10 mouse cellular contexts compared by ENCODE assay signal in genomic region chr13:97853356-97853968, GRCm38 (mm10).
DNase-seq lines count a peak whose midpoint lies in the region; ATAC-seq lines count a peak whose summit lies in the region.
"Had no signal": no experiment of that assay in that cellular context is flagged by ENCODE, and none has a peak within 500 bp of the region (broad histone marks: within the 10 kb centered on the region; RNA-seq: fewer than 3 reads in every experiment).

No protein-coding gene starts in this region.

- no peaks in the 10 kb centered on the region for H3K27me3 ChIP-seq in heart, embryonic 11.5 days (ENCODE audit: control insufficient read depth, insufficient read depth, low read length)
- no peaks in the 10 kb centered on the region for H3K27me3 ChIP-seq in lung, embryonic 16.5 days (ENCODE audit: control insufficient read depth, insufficient read depth, low read depth, low read length)
- no peaks in the 10 kb centered on the region for H3K27me3 ChIP-seq in embryonic facial prominence, embryonic 10.5 days (replicated peaks; ENCODE audit: low read depth, poor library complexity, severe bottlenecking)
- H3K27me3 ChIP-seq in midbrain, embryonic 13.5 days: no peaks in the 10 kb centered on the region
- H3K27me3 ChIP-seq: embryonic facial prominence, embryonic 12.5 days; limb, embryonic 15.5 days had no signal

- DNase-seq in heart, adult 11 months: peak; percentile 99
- DNase-seq in ZHBTc4 (ENCODE audit: low read depth, low spot score): peak; percentile 22
- DNase-seq in yolk sac, embryonic 10.5 days (ENCODE audit: low spot score): no peak
- DNase-seq in embryonic facial prominence, embryonic 10.5 days (ENCODE audit: low spot score): no peak

- no peaks in the 10 kb centered on the region for H3K9me3 ChIP-seq in heart, embryonic 11.5 days (replicated peaks; ENCODE audit: control insufficient read depth, low read length)
- no peaks in the 10 kb centered on the region for H3K9me3 ChIP-seq in lung, embryonic 16.5 days (ENCODE audit: control insufficient read depth, low read length)
- H3K9me3 ChIP-seq in embryonic facial prominence, embryonic 10.5 days: no peaks in the 10 kb centered on the region
- H3K9me3 ChIP-seq in midbrain, embryonic 13.5 days: no peaks in the 10 kb centered on the region
- H3K9me3 ChIP-seq: embryonic facial prominence, embryonic 12.5 days; limb, embryonic 15.5 days had no signal

- ATAC-seq in heart, embryonic 11.5 days (replicated peaks; ENCODE audit: insufficient number of reproducible peaks, low FRiP score, low TSS enrichment): no peak
- peak; percentile 28; the same call in 1 of the 2 replicates for ATAC-seq in granulocyte monocyte progenitor cell, adult 5-6 weeks (replicated peaks; ENCODE audit: poor library complexity, severe bottlenecking)
- peak; percentile 54; the same call in 1 of the 2 replicates for ATAC-seq in lung, embryonic 16.5 days (ENCODE audit: low read depth)
- no peak for ATAC-seq in midbrain, embryonic 13.5 days

- WGBS in heart, embryonic 11.5 days (ENCODE audit: insufficient replicate concordance): 41% methylated on average over 8 of the region's 8 CpGs
- 34% methylated on average over 8 of the region's 8 CpGs for WGBS in lung, embryonic 16.5 days
- 76% methylated on average over 8 of the region's 8 CpGs for WGBS in embryonic facial prominence, embryonic 10.5 days
- 81% methylated on average over 8 of the region's 8 CpGs for WGBS in midbrain, embryonic 13.5 days

- H3K27ac ChIP-seq in heart, embryonic 11.5 days (ENCODE audit: low read depth, low read length): no peak overlapping the region
- H3K27ac ChIP-seq in lung, embryonic 16.5 days (ENCODE audit: low read length): no peak overlapping the region
- H3K27ac ChIP-seq in embryonic facial prominence, embryonic 10.5 days (replicated peaks): no peak overlapping the region
- no peak overlapping the region for H3K27ac ChIP-seq in midbrain, embryonic 13.5 days
- H3K27ac ChIP-seq: embryonic facial prominence, embryonic 12.5 days; limb, embryonic 15.5 days had no signal

- no peak overlapping the region for H3K9ac ChIP-seq in heart, embryonic 11.5 days (ENCODE audit: low read depth, low read length)
- H3K9ac ChIP-seq in lung, embryonic 16.5 days (ENCODE audit: low read length): no peak overlapping the region
- no peak overlapping the region for H3K9ac ChIP-seq in midbrain, embryonic 13.5 days (replicated peaks)
- H3K9ac ChIP-seq: embryonic facial prominence, embryonic 12.5 days; limb, embryonic 15.5 days had no signal

- H3K36me3 ChIP-seq in heart, embryonic 11.5 days (ENCODE audit: control insufficient read depth, insufficient read depth, low read length): no peaks in the 10 kb centered on the region
- H3K36me3 ChIP-seq in lung, embryonic 16.5 days (ENCODE audit: control insufficient read depth, insufficient read depth, low read length): no peaks in the 10 kb centered on the region
- no peaks in the 10 kb centered on the region for H3K36me3 ChIP-seq in embryonic facial prominence, embryonic 10.5 days (replicated peaks)
- H3K36me3 ChIP-seq in midbrain, embryonic 13.5 days: no peaks in the 10 kb centered on the region
- H3K36me3 ChIP-seq: embryonic facial prominence, embryonic 12.5 days; limb, embryonic 15.5 days had no signal

- peaks cover 13% of the 10 kb centered on the region for H3K4me1 ChIP-seq in heart, embryonic 11.5 days (ENCODE audit: control insufficient read depth, insufficient read depth, low read length)
- H3K4me1 ChIP-seq in lung, embryonic 16.5 days (replicated peaks; ENCODE audit: control insufficient read depth, insufficient read depth, low read length): peaks cover 6% of the 10 kb centered on the region
- H3K4me1 ChIP-seq in embryonic facial prominence, embryonic 10.5 days: no peaks in the 10 kb centered on the region
- H3K4me1 ChIP-seq in midbrain, embryonic 13.5 days (replicated peaks): no peaks in the 10 kb centered on the region
- H3K4me1 ChIP-seq: embryonic facial prominence, embryonic 12.5 days had no signal

- no peak overlapping the region for H3K4me3 ChIP-seq in heart, embryonic 11.5 days (ENCODE audit: low read depth, low read length)
- H3K4me3 ChIP-seq in lung, embryonic 16.5 days (ENCODE audit: low read length): no peak overlapping the region
- no peak overlapping the region for H3K4me3 ChIP-seq in embryonic facial prominence, embryonic 10.5 days
- no peak overlapping the region for H3K4me3 ChIP-seq in midbrain, embryonic 13.5 days (replicated peaks)
- H3K4me3 ChIP-seq: embryonic facial prominence, embryonic 12.5 days; limb, embryonic 15.5 days had no signal

- H3K4me2 ChIP-seq in heart, embryonic 11.5 days: no peak overlapping the region
- no peak overlapping the region for H3K4me2 ChIP-seq in lung, embryonic 16.5 days (ENCODE audit: low read depth, low read length)
- no peak overlapping the region for H3K4me2 ChIP-seq in midbrain, embryonic 13.5 days (replicated peaks)
- H3K4me2 ChIP-seq: embryonic facial prominence, embryonic 12.5 days; limb, embryonic 15.5 days had no signal

Comparison
In these comparisons a context has a peak if more than half of its experiments do, and no peak if none do; other contexts are left out.
1. DNase-seq: peak in heart, adult 11 months (single experiment) and ZHBTc4 (single experiment); none in yolk sac, embryonic 10.5 days (single experiment) and embryonic facial prominence, embryonic 10.5 days (single experiment).
2. ATAC-seq: peak in granulocyte monocyte progenitor cell, adult 5-6 weeks (single experiment) and lung, embryonic 16.5 days (single experiment); none in heart, embryonic 11.5 days (single experiment) and midbrain, embryonic 13.5 days (single experiment).